8 mouse cellular contexts compared by ENCODE assay signal in the genomic region with DNA sequence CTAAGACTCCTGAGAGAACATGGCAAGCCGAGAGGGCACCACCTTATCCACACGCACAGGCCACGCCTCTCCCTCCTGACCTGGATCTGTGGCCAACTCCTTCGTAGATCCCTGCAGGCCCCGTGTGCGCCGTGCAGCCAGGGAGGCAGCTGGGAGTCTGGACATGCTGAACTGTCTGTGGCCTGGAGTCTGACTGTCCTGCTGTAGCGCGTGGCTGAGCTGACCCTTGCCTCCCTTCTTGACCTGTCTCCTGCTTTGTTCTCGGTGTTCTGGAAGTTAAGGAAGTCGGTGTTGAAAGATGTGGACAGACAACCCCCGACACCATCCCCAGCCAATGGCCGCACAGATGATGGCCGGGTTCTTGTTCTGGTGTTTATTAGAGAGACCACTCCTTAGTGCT. TPM values are rescaled to one million over a fixed set of nuclear protein-coding genes. Genes with fewer than 3 reads are reported as not detected.
DNase-seq lines count a peak whose midpoint lies in the region; ATAC-seq lines count a peak whose summit lies in the region.
"Had no signal": no experiment of that assay in that cellular context is flagged by ENCODE, and none has a peak within 500 bp of the region (broad histone marks: within the 10 kb centered on the region; RNA-seq: fewer than 3 reads in every experiment).

No protein-coding gene starts in this region.

- WGBS in midbrain, embryonic 16.5 days: 66% methylated on average over 14 of the region's 14 CpGs
- WGBS in midbrain, embryonic 15.5 days: 65% methylated on average over 14 of the region's 14 CpGs
- WGBS in heart, embryonic 15.5 days: 23% methylated on average over 14 of the region's 14 CpGs

- H3K4me1 ChIP-seq in midbrain, embryonic 16.5 days (ENCODE audit: control insufficient read depth, insufficient read depth, low read length): peaks cover 25% of the 10 kb centered on the region
- peaks cover 25% of the 10 kb centered on the region for H3K4me1 ChIP-seq in midbrain, embryonic 15.5 days
- H3K4me1 ChIP-seq in heart, embryonic 15.5 days (replicated peaks): peaks cover 11% of the 10 kb centered on the region

- H3K9ac ChIP-seq in midbrain, embryonic 16.5 days (ENCODE audit: low read depth, low read length): no peak overlapping the region
- no peak overlapping the region for H3K9ac ChIP-seq in midbrain, embryonic 15.5 days
- H3K9ac ChIP-seq in heart, embryonic 15.5 days: no peak overlapping the region

- H3K27ac ChIP-seq in midbrain, embryonic 16.5 days (ENCODE audit: low read length): no peak overlapping the region
- H3K27ac ChIP-seq in midbrain, embryonic 15.5 days: no peak overlapping the region
- H3K27ac ChIP-seq in heart, embryonic 15.5 days: peak overlapping the region; percentile 2; the same call in 1 of the 2 replicates

- no peaks in the 10 kb centered on the region for H3K27me3 ChIP-seq in midbrain, embryonic 16.5 days (ENCODE audit: control insufficient read depth, insufficient read depth, low read depth, low read length)
- no peaks in the 10 kb centered on the region for H3K27me3 ChIP-seq in midbrain, embryonic 15.5 days (replicated peaks)
- H3K27me3 ChIP-seq in heart, embryonic 15.5 days: no peaks in the 10 kb centered on the region

- no peak overlapping the region for H3K4me3 ChIP-seq in midbrain, embryonic 16.5 days (ENCODE audit: low read depth, low read length)
- no peak overlapping the region for H3K4me3 ChIP-seq in midbrain, embryonic 15.5 days
- no peak overlapping the region for H3K4me3 ChIP-seq in heart, embryonic 15.5 days
- H3K4me3 ChIP-seq: myocyte had no signal

- DNase-seq in kidney, postnatal 4 days: peak; percentile 32 to 51
- DNase-seq in testis, postnatal 14 days (ENCODE audit: low spot score): peak; percentile 24
- DNase-seq in Muller cell, postnatal 12 days (ENCODE audit: inconsistent ontology term): no peak
- no peak for DNase-seq in right cerebral cortex, adult 18-20 months

- H3K36me3 ChIP-seq in midbrain, embryonic 16.5 days (ENCODE audit: control insufficient read depth, insufficient read depth, low read length): no peaks in the 10 kb centered on the region
- H3K36me3 ChIP-seq in midbrain, embryonic 15.5 days (replicated peaks): no peaks in the 10 kb centered on the region
- H3K36me3 ChIP-seq in heart, embryonic 15.5 days: no peaks in the 10 kb centered on the region

- H3K4me2 ChIP-seq in midbrain, embryonic 16.5 days (ENCODE audit: low read length): no peak overlapping the region
- no peak overlapping the region for H3K4me2 ChIP-seq in midbrain, embryonic 15.5 days
- peak overlapping the region; percentile 17 for H3K4me2 ChIP-seq in heart, embryonic 15.5 days

- ATAC-seq in midbrain, embryonic 16.5 days: 0 out of 2 replicates have a peak, but pooled peaks have one; percentile 36
- ATAC-seq in midbrain, embryonic 15.5 days (replicated peaks): no peak
- peak; percentile 78 for ATAC-seq in heart, embryonic 15.5 days (replicated peaks; ENCODE audit: insufficient number of reproducible peaks, insufficient read depth, low FRiP score, low read depth)

- H3K9me3 ChIP-seq in midbrain, embryonic 16.5 days (replicated peaks; ENCODE audit: control insufficient read depth, low read length, poor library complexity, severe bottlenecking): no peaks in the 10 kb centered on the region
- H3K9me3 ChIP-seq in midbrain, embryonic 15.5 days: no peaks in the 10 kb centered on the region
- H3K9me3 ChIP-seq in heart, embryonic 15.5 days (replicated peaks): no peaks in the 10 kb centered on the region

RNA-seq across cellular contexts. Expression of gene Kit, which starts 21.5 kb away (rescaled TPM):
- polyA plus RNA-seq in midbrain, embryonic 16.5 days (2015; fragmentation: Nextera tagmentation; extraction: Ambion mirVana): 41.7 and 49.0 TPM in 2 replicates
- polyA plus RNA-seq in midbrain, embryonic 15.5 days (2015; fragmentation: Nextera tagmentation; extraction: Ambion mirVana): 41.3 and 44.0 TPM in 2 replicates
- 9.3 and 14.8 TPM in 2 replicates for polyA plus RNA-seq in heart, embryonic 15.5 days (2015; fragmentation: Nextera tagmentation; extraction: Ambion mirVana)
- polyA plus RNA-seq: myocyte had no signal

Comparison
In these comparisons a context has a peak if more than half of its experiments do, and no peak if none do; other contexts are left out.
1. DNase-seq: peak in kidney, postnatal 4 days (2 of 2) and testis, postnatal 14 days (single experiment); none in Muller cell, postnatal 12 days (single experiment) and right cerebral cortex, adult 18-20 months (single experiment).